9 mouse cellular contexts compared by ENCODE assay signal in genomic region chr11:54101701-54102100, GRCm38 (mm10). TPM values are rescaled to one million over a fixed set of nuclear protein-coding genes. Genes with fewer than 3 reads are reported as not detected.
A peak's percentile ranks its signal among the peaks of the same experiment; 100 is the strongest.
DNase-seq lines count a peak whose midpoint lies in the region; ATAC-seq and TF ChIP-seq lines count a peak whose summit lies in the region.
"Had no signal": no experiment of that assay in that cellular context is flagged by ENCODE, and none has a peak within 500 bp of the region (broad histone marks: within the 10 kb centered on the region; RNA-seq: fewer than 3 reads in every experiment).

No protein-coding gene starts in this region.

- H3K9ac ChIP-seq in forebrain, embryonic 12.5 days: no peak overlapping the region
- H3K9ac ChIP-seq in limb, embryonic 12.5 days (replicated peaks): peak overlapping the region; percentile 73; the same call in 1 of the 2 replicates

- 77% methylated on average over 9 of the region's 9 CpGs for WGBS in forebrain, embryonic 12.5 days
- WGBS in limb, embryonic 12.5 days: 60% methylated on average over 9 of the region's 9 CpGs
- WGBS in small intestine, adult 2 months: 75% methylated on average over 9 of the region's 9 CpGs

- no peak for TF ChIP-seq CTCF in left cerebral cortex, adult 2 months (IDR thresholded peaks at IDR 0.05)
- no peak for TF ChIP-seq CTCF in small intestine, adult 2 months (IDR thresholded peaks at IDR 0.05; ENCODE audit: extremely low read depth, insufficient read length, insufficient replicate concordance, low read depth, low read length)

- H3K4me1 ChIP-seq in forebrain, embryonic 12.5 days: peaks cover 11% of the 10 kb centered on the region
- H3K4me1 ChIP-seq in limb, embryonic 12.5 days (replicated peaks): peaks cover 31% of the 10 kb centered on the region
- H3K4me1 ChIP-seq in small intestine, adult 2 months (ENCODE audit: control insufficient read depth, insufficient read depth, insufficient read length, low read length): 0 out of 2 replicates have a peak, but pooled peaks cover 2% of the 10 kb centered on the region

- no peak for DNase-seq in left cerebral cortex, adult 2 months (ENCODE audit: extremely low spot score in 1 of 2, low spot score in 2 of 2)
- no peak for DNase-seq in left cerebral cortex, postnatal 10 days (ENCODE audit: extremely low spot score in 1 of 2, low spot score in 2 of 2)
- no peak for DNase-seq in urinary bladder, postnatal 4 days (ENCODE audit: low spot score in 2 of 2)
- no peak for DNase-seq in gastrocnemius, postnatal 36 days
- no peak for DNase-seq in left cerebral cortex, postnatal 25 days (ENCODE audit: low spot score in 2 of 2)
- DNase-seq: cerebellum, postnatal 36 days had no signal

- no peak for TF ChIP-seq POLR2A in small intestine, adult 2 months (IDR thresholded peaks at IDR 0.05; ENCODE audit: low read depth, low read length)

- ATAC-seq in forebrain, embryonic 12.5 days (ENCODE audit: low FRiP score): no peak
- ATAC-seq in limb, embryonic 12.5 days (ENCODE audit: insufficient number of reproducible peaks, insufficient read depth, low FRiP score, low TSS enrichment, low read depth): peak; percentile 27; the same call in 1 of the 2 replicates

- peaks cover 21% of the 10 kb centered on the region for H3K27me3 ChIP-seq in forebrain, embryonic 12.5 days
- H3K27me3 ChIP-seq in limb, embryonic 12.5 days: peaks cover 16% of the 10 kb centered on the region; the same call in 1 of the 2 replicates
- peaks cover 18% of the 10 kb centered on the region for H3K27me3 ChIP-seq in small intestine, adult 2 months (ENCODE audit: control insufficient read depth, insufficient read depth, low read length)

- H3K9me3 ChIP-seq in forebrain, embryonic 12.5 days: no peaks in the 10 kb centered on the region
- no peaks in the 10 kb centered on the region for H3K9me3 ChIP-seq in limb, embryonic 12.5 days

- H3K36me3 ChIP-seq in forebrain, embryonic 12.5 days (replicated peaks): no peaks in the 10 kb centered on the region
- H3K36me3 ChIP-seq in limb, embryonic 12.5 days: peaks cover 6% of the 10 kb centered on the region; the same call in 1 of the 2 replicates
- no peaks in the 10 kb centered on the region for H3K36me3 ChIP-seq in small intestine, adult 2 months (ENCODE audit: control insufficient read depth, insufficient read depth, low read length)

- peak overlapping the region; percentile 58 for H3K4me3 ChIP-seq in left cerebral cortex, adult 2 months
- H3K4me3 ChIP-seq in forebrain, embryonic 12.5 days (replicated peaks): peak overlapping the region; percentile 63
- peak overlapping the region; percentile 68 for H3K4me3 ChIP-seq in limb, embryonic 12.5 days (replicated peaks)
- peak overlapping the region; percentile 89; the same call in 1 of the 2 replicates for H3K4me3 ChIP-seq in small intestine, adult 2 months (ENCODE audit: low read depth, low read length)

- no peak overlapping the region for H3K27ac ChIP-seq in left cerebral cortex, adult 2 months
- no peak overlapping the region for H3K27ac ChIP-seq in forebrain, embryonic 12.5 days
- H3K27ac ChIP-seq in limb, embryonic 12.5 days: no peak overlapping the region
- no peak overlapping the region for H3K27ac ChIP-seq in small intestine, adult 2 months (ENCODE audit: insufficient read depth, low read depth, low read length)

- peak overlapping the region; percentile 97 for H3K4me2 ChIP-seq in forebrain, embryonic 12.5 days
- peak overlapping the region; percentile 98 for H3K4me2 ChIP-seq in limb, embryonic 12.5 days

- intact Hi-C loops in left cerebral cortex, adult 2 months (cut with DNase I): no loop called here
- intact Hi-C loops in left cerebral cortex, postnatal 10 days (cut with DNase I): no loop called here
- intact Hi-C loops in gastrocnemius, postnatal 36 days (cut with DNase I): no loop called here
- intact Hi-C loops in left cerebral cortex, postnatal 25 days (cut with DNase I): no loop called here

RNA-seq across cellular contexts. Expression of gene P4ha2, which starts 1.8 kb away (rescaled TPM):
- 10 to 100 TPM; 21.8 to 32.0 TPM for total RNA-seq in left cerebral cortex, adult 2 months (2021)
- 10 to 100 TPM; 15.8 to 17.0 TPM for total RNA-seq in left cerebral cortex, postnatal 10 days (2021)
- polyA plus RNA-seq in forebrain, embryonic 12.5 days (2016; fragmentation: Nextera tagmentation; extraction: Ambion mirVana): 10.5 and 12.7 TPM in 2 replicates
- polyA plus RNA-seq in limb, embryonic 12.5 days (2016; fragmentation: Nextera tagmentation; extraction: Ambion mirVana): 52.7 and 56.6 TPM in 2 replicates
- polyA plus RNA-seq in small intestine, adult 2 months (2012; rRNA removed): 1.5 and 1.8 TPM in 2 replicates
- total RNA-seq in gastrocnemius, postnatal 36 days (2021): 10 to 100 TPM; 23.3 to 31.7 TPM
- 10 to 100 TPM; 17.5 to 22.2 TPM for total RNA-seq in left cerebral cortex, postnatal 25 days (2021)

RNA-seq across cellular contexts. Expression of gene Pdlim4, which starts 32.9 kb away (rescaled TPM):
- total RNA-seq in left cerebral cortex, adult 2 months (2021): 10 to 100 TPM; 13.8 to 14.0 TPM
- 10 to 100 TPM; 10.7 to 11.4 TPM for total RNA-seq in left cerebral cortex, postnatal 10 days (2021)
- polyA plus RNA-seq in forebrain, embryonic 12.5 days (2016; fragmentation: Nextera tagmentation; extraction: Ambion mirVana): 38.2 and 43.8 TPM in 2 replicates
- polyA plus RNA-seq in limb, embryonic 12.5 days (2016; fragmentation: Nextera tagmentation; extraction: Ambion mirVana): 188 and 205 TPM in 2 replicates
- polyA plus RNA-seq in small intestine, adult 2 months (2012; rRNA removed): 15.6 and 16.6 TPM in 2 replicates
- 1 to 10 TPM; 6.5 TPM for total RNA-seq in gastrocnemius, postnatal 36 days (2021)
- 10 to 100 TPM; 11.8 to 13.2 TPM for total RNA-seq in left cerebral cortex, postnatal 25 days (2021)
